Mouse (Mus musculus) CD4-positive helper T cell, adult 2 months (primary cell): Measurements from ENCODE around the gene Sh3gl2.

Experiments
- DNase-seq: peaks from one replicate; pipeline ENCODE4 v3.0.0-alpha.2; 2012; ENCODE audit warnings: low read depth, missing footprints, low spot score

Sh3gl2 gene

DNA sequence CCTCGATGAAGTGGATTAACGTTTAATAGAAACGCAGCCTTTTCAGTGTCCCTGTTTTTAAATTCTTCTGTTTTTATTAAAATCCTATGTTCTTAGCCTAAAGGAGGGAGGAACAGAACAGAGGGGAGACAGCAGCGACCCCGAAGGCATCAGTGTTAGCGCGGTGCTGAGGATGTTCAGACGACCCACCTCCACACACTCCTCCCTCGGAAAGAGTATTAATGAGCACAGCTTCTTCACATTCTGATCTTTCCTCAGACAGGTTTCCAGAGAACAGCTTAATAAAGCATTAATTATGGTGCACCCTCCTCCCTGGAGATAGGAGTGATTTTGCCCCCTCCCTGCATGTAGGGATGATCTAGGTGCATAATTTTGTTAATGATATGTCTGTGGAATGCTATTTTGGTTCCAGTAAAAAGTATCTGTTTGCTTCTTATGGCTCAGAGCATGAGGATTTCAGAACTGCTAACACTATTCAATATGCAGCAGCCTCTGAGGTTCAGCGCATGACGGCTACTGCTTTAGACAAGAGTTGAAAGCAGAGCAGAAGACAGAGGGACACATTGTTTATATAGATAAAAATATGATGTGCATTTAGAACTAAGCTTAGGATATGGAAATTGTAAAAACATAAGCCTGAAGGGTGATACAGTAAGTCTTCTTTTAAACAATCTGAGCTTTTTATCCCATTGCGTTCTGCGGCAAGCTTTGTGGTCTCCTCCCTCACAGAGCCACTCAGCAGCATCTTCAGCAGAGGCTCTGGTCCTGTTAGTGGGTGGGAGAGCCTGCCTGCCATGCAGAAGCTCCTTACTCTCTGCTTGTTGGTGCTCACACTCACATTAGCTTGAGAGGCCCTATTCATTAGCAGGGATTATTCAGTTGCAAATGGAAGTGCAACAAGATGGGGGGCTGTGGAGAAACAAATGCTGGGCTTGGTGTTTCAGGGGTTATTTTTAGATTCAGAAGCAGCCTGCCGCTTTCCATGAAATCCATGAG is 27.8 kb downstream of the Sh3gl2 start:
- DNase-seq = no peak

DNA sequence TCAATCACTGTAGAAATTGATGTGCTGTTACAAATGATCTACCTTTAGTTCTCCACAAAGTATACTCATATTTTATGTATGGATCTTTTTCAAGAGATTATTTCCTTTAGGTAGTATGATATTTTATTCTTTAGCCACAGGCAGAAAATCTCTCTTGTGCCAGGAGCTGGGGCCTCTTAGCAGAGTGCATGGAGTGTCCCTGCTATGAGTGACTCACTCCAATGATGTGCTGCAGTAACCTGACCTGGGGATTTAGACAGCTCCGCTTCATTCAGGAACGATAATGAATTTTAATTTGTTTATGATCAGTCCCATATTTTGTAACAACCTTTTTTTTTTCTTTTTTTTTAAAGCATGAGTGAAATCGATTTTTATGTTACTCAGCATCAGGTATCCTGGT is 36.7 kb downstream of the Sh3gl2 start:
- DNase-seq = no peak

DNA sequence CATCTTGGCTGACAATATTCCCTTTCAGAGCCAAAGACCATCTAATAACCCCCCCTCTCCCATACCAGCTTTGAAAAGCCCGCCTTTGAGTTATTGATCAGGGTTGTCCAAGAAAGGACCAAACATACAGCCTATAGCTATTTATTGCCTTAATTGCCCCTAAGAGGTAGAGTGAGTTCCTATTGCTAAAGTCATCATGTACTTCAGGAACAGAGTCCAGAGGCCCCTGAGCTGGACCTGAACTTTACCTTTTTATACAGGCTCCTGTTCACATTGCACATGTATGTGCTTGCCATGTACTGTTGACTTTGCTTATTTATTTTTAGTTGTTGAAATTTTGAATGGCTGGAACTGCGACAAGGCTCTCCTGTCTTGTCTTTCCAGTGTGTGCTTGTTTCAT is 37.6 kb downstream of the Sh3gl2 start:
- DNase-seq = no peak

DNA sequence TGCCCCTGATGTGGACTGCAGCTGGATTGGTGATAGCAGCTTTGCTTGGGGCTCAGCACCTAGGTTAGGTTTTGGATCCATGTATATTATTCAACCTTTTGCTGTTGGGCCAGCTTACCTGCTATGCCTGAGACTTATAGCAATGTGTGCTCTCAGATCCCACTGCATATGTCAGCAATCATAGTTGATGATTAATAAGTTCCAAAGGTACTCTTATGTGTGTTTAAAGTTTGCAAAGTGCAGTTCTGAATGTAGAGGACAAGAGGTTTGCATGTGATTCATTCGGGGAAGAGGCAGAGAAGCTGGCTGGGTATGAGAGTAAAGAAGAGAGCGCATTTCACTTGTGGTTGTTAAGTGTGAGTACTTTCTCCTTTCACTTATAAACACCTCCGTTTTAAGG is 43.7 kb downstream of the Sh3gl2 start:
- no peak for DNase-seq

- DNase-seq = no peak
These were observed 45.3 kb downstream of the Sh3gl2 start for GRCm38 (mm10) chr4:85250271-85250670.

DNA sequence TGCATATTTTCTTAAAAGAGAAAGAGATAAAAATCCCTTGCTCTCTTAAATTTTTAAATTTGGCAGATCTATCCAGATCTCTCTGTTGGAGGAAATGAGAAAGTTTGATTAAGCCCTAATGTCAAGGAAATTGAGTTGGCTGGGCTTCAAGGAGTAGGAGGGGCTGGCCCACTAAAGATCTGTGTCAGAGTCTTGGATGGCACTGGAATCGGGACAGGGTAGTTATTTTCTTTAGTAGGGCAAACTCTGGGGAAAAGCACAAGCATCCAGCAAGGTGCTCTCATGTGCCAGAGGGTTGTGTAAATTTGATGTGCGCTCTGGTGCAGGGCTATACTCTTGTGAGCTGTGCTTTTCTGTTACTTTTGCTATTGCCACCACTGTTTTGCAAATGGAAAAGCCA is 45.9 kb downstream of the Sh3gl2 start:
- no peak for DNase-seq

GRCm38 (mm10) chr4:85255771-85256389 is 51.0 kb downstream of the Sh3gl2 start:
- DNase-seq = no peak

DNA sequence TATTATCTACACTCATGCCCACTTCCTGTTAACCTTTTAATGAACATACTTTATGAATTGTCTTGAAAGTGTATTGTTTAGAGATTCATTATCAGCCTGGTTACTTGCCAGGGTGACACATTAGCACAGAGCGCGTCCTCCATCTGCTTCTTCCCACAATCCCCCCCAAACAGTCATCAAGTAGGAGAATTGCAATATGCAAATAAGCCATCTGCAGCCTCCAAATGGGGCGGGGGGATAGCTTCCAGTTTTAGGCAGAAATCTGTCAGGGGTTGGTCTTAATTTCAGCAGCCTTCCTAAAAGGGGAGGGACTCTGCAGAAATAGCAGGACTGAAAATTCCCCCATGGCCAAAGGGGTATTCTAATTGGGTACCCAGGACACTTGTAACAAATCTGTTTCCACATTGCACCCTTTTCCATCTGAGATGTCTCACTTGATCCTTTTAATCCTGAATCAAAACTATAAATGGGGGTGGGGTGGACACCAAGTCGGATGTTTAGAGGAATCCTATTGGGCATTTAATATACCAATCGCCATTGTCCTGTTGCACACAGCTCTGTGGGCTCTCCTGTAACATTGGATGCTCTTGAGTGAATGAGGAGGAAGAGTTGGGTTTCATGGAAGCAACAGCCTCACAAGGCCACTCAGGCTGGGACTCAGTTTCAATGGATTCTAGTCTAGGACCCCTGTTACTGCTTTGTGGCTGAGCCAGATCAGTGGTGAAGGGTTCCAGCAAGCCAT is 51.7 kb downstream of the Sh3gl2 start:
- DNase-seq = no peak

- DNase-seq = no peak
These were observed 52.9 kb downstream of the Sh3gl2 start for GRCm38 (mm10) chr4:85257771-85258341.

GRCm38 (mm10) chr4:85260687-85261658 is 56.0 kb downstream of the Sh3gl2 start:
- DNase-seq = no peak

DNA sequence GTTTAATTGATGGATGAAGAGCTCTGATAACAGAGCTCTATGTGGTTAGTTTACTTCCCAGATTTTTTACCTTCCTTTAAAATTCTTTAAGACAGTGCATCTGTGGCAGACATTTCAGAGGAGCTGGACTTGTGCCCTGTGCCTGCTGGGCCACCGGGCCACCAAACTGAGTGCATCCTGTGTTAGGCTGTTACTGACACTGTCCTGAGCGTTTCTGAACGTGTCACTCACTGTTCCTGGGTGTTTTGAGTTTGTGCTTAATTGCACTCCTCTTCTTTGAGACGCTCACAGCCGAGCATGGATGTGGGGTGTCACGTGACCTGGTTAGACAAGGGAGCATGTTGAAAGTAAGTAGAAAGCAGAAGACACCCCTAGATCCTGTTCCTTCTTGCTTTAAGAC is 57.2 kb downstream of the Sh3gl2 start:
- no peak for DNase-seq

- DNase-seq = no peak
These were observed 57.7 kb downstream of the Sh3gl2 start for GRCm38 (mm10) chr4:85262606-85263005.

DNA sequence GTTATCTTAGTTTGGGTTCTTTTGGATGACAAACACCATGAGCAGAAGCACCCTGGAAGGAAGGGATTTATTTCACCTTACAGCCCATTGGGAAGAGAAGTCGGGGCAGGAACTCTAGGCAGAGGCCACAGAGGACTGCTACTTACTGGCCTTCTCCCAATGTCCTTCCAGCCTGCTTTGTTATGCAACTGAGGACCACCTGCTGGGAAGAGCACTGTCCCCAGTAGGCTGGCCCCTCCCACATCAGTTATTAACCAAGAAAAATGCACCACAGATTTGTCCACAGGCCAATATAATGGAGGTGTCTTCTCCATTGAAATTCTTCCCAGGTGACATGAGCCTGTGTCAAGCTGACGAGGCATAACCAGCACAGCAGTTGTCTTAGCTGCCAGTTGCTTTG is 62.5 kb downstream of the Sh3gl2 start:
- no peak for DNase-seq

DNA sequence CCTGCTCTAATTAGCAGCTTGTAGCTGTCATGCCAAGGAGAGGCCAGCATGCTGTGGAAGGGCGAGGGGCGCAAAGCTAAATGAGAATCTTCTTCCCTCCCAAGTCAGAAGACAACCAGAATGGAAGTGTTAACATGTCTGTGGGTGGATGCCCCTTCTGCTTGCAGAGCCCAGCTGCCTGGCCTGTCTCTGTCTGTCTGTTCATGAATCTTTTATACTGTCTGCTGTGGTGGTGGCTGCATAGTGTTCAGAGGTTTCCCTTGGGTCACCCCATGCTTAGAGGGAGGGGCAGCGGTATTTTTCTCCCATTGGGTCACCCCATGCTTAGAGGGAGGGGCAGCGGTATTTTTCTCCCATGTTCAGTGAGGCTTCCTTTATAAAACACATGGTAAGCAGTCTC is 68.0 kb downstream of the Sh3gl2 start:
- no peak for DNase-seq

GRCm38 (mm10) chr4:85273452-85273851 is 68.5 kb downstream of the Sh3gl2 start:
- no peak for DNase-seq

DNA sequence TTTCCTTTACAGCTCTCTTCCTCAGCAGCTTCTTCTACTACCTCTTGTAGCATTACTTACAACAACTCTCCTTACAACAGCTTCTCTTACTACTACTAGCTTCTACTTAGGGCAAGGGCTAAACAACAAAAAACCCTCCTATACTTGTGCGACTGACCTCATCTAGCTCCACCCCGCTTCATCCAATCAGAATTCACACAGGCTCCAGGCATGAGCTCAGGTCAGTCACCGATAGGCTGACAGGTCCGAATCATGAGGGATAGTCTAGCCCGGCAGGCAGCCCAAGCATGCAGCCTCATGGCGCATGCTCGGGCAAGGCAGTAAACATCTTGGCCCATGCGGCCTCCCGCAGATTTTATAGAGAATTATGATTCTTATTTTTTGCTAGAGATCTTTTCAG is 78.2 kb downstream of the Sh3gl2 start:
- no peak for DNase-seq

DNA sequence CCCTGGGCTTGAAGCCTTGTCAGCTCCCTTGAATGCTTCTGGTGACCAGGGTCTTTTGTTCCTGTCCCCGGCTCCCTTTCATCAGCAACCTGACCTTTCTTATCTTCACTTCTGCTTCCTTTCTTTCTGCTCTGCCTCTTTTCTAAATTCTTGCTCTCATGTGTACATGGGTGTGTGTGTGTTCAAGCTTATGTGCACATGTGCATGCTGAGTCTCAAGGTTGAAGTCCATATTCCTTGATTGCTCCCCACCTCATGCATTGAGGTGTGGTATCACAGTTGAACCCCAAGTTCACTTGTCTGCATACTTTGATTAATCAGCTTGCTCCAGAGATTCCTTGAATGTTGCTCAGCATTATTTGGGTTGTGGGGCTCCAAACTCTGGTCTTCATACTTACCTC is 85.1 kb downstream of the Sh3gl2 start:
- no peak for DNase-seq

GRCm38 (mm10) chr4:85291296-85291695 is 86.4 kb downstream of the Sh3gl2 start:
- DNase-seq = no peak

DNA sequence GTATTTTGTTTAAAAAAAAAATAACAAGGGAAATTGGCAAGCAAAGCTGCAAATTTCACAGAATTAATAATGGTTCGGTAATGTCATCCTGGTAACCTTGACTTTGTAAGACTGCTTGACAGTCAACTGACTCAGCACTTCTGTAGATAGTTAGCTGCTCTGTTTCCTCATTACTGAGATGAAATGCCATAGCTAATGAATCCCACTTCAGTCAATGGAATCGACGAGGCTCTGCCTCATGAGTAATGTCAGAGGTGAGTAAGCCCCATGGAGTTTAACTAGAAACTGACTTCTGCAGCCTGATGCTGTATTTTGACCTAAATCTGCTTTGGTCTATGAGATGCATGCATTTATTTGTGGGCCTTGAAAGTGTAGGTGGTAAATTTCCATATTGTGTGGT is 88.4 kb downstream of the Sh3gl2 start:
- DNase-seq = no peak

DNA sequence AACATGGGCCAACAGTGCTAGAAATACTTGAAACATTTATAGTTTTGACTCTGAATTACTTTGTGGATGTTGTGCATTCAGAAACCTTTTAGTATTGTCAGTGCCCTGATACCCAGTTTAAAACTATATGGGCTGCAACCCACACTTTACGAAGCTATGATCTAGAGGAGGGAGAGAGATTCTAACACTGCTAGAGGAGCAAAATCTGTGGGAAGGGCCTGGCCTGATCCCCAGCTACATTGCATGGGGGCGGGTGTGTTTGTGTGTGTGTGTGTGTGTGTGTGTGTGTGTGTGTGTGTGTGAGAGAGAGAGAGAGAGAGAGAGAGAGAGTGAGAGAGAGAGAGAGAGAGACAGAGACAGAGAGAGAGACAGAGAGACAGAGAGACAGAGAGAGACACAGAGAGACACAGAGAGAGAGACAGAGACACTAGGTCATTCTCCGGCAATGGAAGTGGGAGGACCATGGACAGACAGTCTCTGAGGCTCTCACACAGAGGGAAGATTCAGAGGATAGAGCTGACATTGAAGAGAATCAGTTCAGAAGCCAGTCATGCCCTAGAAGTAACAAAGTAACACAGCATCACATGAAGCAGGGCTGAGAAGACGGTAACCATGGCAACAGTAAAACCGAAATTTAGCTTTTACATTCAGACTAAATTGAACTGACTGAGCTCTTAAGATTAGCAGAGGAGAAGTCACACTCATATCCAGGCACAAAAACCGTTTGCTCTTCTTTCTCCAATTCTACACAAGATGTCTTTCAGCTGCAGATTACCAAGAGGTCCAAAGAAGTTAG is 95.9 kb downstream of the Sh3gl2 start:
- DNase-seq = no peak
